Mouse (Mus musculus): ENCODE data around the gene Banf2. TPM values are rescaled to one million over a fixed set of nuclear protein-coding genes. Genes with fewer than 3 reads are reported as not detected.

The Banf2 gene
- total RNA-seq (2014; rRNA removed; ENCODE audit: low replicate concordance) = not detected in 2 replicates
- polyA plus RNA-seq (2015; fragmentation: Nextera tagmentation; extraction: Ambion mirVana) = not detected in 2 replicates

- H3K27ac ChIP-seq (ENCODE audit: low read depth) = no peak within 1 kb of the TSS
- TF ChIP-seq CTCF (IDR thresholded peaks at IDR 0.05; ENCODE audit: low read depth) = no peak
- TF ChIP-seq EP300 (IDR thresholded peaks at IDR 0.05; ENCODE audit: low read depth) = no peak
- no peaks in the 10 kb centered on the region for H3K4me1 ChIP-seq (ENCODE audit: control insufficient read depth, insufficient read depth)
- H3K9me3 ChIP-seq (replicated peaks; ENCODE audit: control insufficient read depth, low read length) = no peaks in the 10 kb centered on the region
- WGBS = 80% methylated on average over 2 of the region's 2 CpGs
- no peaks in the 10 kb centered on the region for H3K27me3 ChIP-seq (ENCODE audit: control insufficient read depth, insufficient read depth, low read length)
- no peak within 1 kb of the TSS for H3K4me3 ChIP-seq (ENCODE audit: low read depth, low read length)
- H3K4me2 ChIP-seq (ENCODE audit: low read depth, low read length) = no peak within 1 kb of the TSS
- no peak within 1 kb of the TSS for H3K9ac ChIP-seq (replicated peaks; ENCODE audit: low read depth, low read length)
- DNase-seq (ENCODE audit: low spot score) (no peak), ATAC-seq (ENCODE audit: insufficient read depth, low read depth) (no peak)
- H3K36me3 ChIP-seq (replicated peaks; ENCODE audit: control insufficient read depth, insufficient read depth, low read length) = no peaks in the 10 kb centered on the region
These were observed at the start of gene Banf2 for GRCm38 (mm10) chr2:144032664-144033063. Gene Banf2, plus strand, starts transcription at chr2:144033059.

DNA sequence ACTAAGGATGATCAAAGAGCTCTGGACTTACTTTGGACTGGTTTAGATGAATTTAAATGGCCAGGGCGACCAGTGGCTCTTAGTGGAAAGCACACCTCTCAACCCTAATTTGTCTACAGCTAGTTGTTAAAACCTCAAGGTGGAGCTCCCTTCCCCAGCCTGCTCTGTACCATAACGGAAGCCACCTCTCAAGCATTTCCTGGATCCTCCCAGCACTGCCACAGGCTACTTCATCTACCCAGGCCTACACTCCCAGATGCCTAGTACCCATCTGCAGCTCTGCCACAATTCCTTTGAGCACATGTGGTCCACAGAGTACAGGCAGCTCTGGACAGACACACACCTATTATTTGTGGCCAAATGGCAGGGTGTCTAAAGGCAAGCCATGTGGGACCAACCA, 49.4 kb upstream of the Banf2 start:
- Histone ChIP-seq H3K9me3 (replicated peaks; ENCODE audit: control insufficient read depth, low read length) (no peaks in the 10 kb centered on the region), H3K27me3 (ENCODE audit: control insufficient read depth, insufficient read depth, low read length) (no peaks in the 10 kb centered on the region), H3K4me1 (ENCODE audit: control insufficient read depth, insufficient read depth) (peaks cover 5% of the 10 kb centered on the region), H3K27ac (ENCODE audit: low read depth) (no peak overlapping the region), H3K4me2 (ENCODE audit: low read depth, low read length) (no peak overlapping the region), H3K4me3 (ENCODE audit: low read depth, low read length) (no peak overlapping the region), H3K36me3 (replicated peaks; ENCODE audit: control insufficient read depth, insufficient read depth, low read length) (peaks cover 35% of the 10 kb centered on the region), H3K9ac (replicated peaks; ENCODE audit: low read depth, low read length) (no peak overlapping the region)
- 36% methylated on average over 2 of the region's 2 CpGs for WGBS
- ATAC-seq (ENCODE audit: insufficient read depth, low read depth) = no peak
- DNase-seq (ENCODE audit: low spot score) = no peak
- TF ChIP-seq EP300 (IDR thresholded peaks at IDR 0.05; ENCODE audit: low read depth) (no peak), CTCF (IDR thresholded peaks at IDR 0.05; ENCODE audit: low read depth) (peak; percentile 14; the same call in 1 of the 2 replicates)

GRCm38 (mm10) chr2:143987485-143987884, 45.4 kb upstream of the Banf2 start:
- no peak overlapping the region for H3K4me3 ChIP-seq (ENCODE audit: low read depth, low read length)
- TF ChIP-seq EP300 (IDR thresholded peaks at IDR 0.05; ENCODE audit: low read depth) (no peak), CTCF (IDR thresholded peaks at IDR 0.05; ENCODE audit: low read depth) (no peak)
- no peak overlapping the region for H3K9ac ChIP-seq (replicated peaks; ENCODE audit: low read depth, low read length)
- peaks cover 23% of the 10 kb centered on the region for H3K4me1 ChIP-seq (ENCODE audit: control insufficient read depth, insufficient read depth)
- ATAC-seq (ENCODE audit: insufficient read depth, low read depth) (0 out of 2 replicates have a peak, but pooled peaks have one; percentile 30), DNase-seq (ENCODE audit: low spot score) (no peak)
- no peak overlapping the region for H3K4me2 ChIP-seq (ENCODE audit: low read depth, low read length)
- 61% methylated on average over 2 of the region's 2 CpGs for WGBS
- no peaks in the 10 kb centered on the region for H3K27me3 ChIP-seq (ENCODE audit: control insufficient read depth, insufficient read depth, low read length)
- H3K27ac ChIP-seq (ENCODE audit: low read depth) = no peak overlapping the region
- peaks cover 21% of the 10 kb centered on the region for H3K36me3 ChIP-seq (replicated peaks; ENCODE audit: control insufficient read depth, insufficient read depth, low read length)
- H3K9me3 ChIP-seq (replicated peaks; ENCODE audit: control insufficient read depth, low read length) = no peaks in the 10 kb centered on the region

DNA sequence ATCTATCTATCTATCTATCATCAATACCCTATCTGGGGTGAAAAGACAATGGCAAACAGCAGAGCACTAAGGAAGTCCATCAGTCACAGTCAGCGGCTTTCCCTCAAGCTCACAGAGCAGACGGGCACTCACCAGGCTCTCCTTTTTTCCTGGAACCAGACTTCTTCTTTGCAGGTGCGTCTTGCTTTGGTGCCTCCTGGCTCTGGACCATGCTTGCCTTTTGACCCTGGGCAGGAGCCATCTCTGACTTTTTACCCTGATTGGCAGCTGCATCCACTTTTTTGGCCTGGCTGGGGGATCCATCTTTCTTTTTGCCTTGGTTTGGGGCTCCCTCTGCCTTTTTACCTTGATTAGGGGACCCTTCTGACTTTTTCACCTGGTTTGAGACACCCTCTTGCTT, 44.8 kb upstream of the Banf2 start:
- Histone ChIP-seq H3K27me3 (ENCODE audit: control insufficient read depth, insufficient read depth, low read length) (no peaks in the 10 kb centered on the region), H3K4me3 (ENCODE audit: low read depth, low read length) (no peak overlapping the region), H3K27ac (ENCODE audit: low read depth) (no peak overlapping the region), H3K36me3 (replicated peaks; ENCODE audit: control insufficient read depth, insufficient read depth, low read length) (peaks cover 21% of the 10 kb centered on the region), H3K4me2 (ENCODE audit: low read depth, low read length) (no peak overlapping the region), H3K9me3 (replicated peaks; ENCODE audit: control insufficient read depth, low read length) (no peaks in the 10 kb centered on the region), H3K9ac (replicated peaks; ENCODE audit: low read depth, low read length) (no peak overlapping the region), H3K4me1 (ENCODE audit: control insufficient read depth, insufficient read depth) (peaks cover 28% of the 10 kb centered on the region)
- ATAC-seq (ENCODE audit: insufficient read depth, low read depth) (no peak), DNase-seq (ENCODE audit: low spot score) (no peak)
- TF ChIP-seq CTCF (IDR thresholded peaks at IDR 0.05; ENCODE audit: low read depth) = no peak
- TF ChIP-seq EP300 (IDR thresholded peaks at IDR 0.05; ENCODE audit: low read depth) = no peak
- 94% methylated on average over 3 of the region's 3 CpGs for WGBS

GRCm38 (mm10) chr2:143990997-143991396, 41.9 kb upstream of the Banf2 start:
- WGBS = 17% methylated on average over 1 of the region's 1 CpGs
- ATAC-seq (ENCODE audit: insufficient read depth, low read depth) = no peak
- DNase-seq (ENCODE audit: low spot score) = no peak

More at GRCm38 (mm10) chr2:143990997-143991396, 41.9 kb upstream of the Banf2 start:
- Histone ChIP-seq H3K27ac (ENCODE audit: low read depth) (no peak overlapping the region), H3K4me1 (ENCODE audit: control insufficient read depth, insufficient read depth) (peaks cover 35% of the 10 kb centered on the region), H3K9me3 (replicated peaks; ENCODE audit: control insufficient read depth, low read length) (no peaks in the 10 kb centered on the region), H3K9ac (replicated peaks; ENCODE audit: low read depth, low read length) (no peak overlapping the region), H3K27me3 (ENCODE audit: control insufficient read depth, insufficient read depth, low read length) (no peaks in the 10 kb centered on the region), H3K4me2 (ENCODE audit: low read depth, low read length) (no peak overlapping the region), H3K36me3 (replicated peaks; ENCODE audit: control insufficient read depth, insufficient read depth, low read length) (no peaks in the 10 kb centered on the region; the same call in 1 of the 2 replicates), H3K4me3 (ENCODE audit: low read depth, low read length) (no peak overlapping the region)
- TF ChIP-seq CTCF (IDR thresholded peaks at IDR 0.05; ENCODE audit: low read depth) (no peak), EP300 (IDR thresholded peaks at IDR 0.05; ENCODE audit: low read depth) (no peak)
